Mouse (Mus musculus) adrenal gland, postnatal 14 days (tissue): ENCODE data around the gene 1700003E16Rik. TPM values are rescaled to one million over a fixed set of nuclear protein-coding genes. Genes with fewer than 3 reads are reported as not detected.

ENCODE experiments used
- DNase-seq: peaks from one replicate; pipeline ENCODE4 v3.0.0; 2021; ENCODE audit warnings: mixed read lengths
- total RNA-seq: library from RNA; stranded (reverse); gene quantifications from 2 replicates; pipeline ENCODE4 v1.2.3, GENCODE M21; 2021

The 1700003E16Rik gene
- total RNA-seq, 1 experiment from 2014 or later, result 0.33 TPM

DNA sequence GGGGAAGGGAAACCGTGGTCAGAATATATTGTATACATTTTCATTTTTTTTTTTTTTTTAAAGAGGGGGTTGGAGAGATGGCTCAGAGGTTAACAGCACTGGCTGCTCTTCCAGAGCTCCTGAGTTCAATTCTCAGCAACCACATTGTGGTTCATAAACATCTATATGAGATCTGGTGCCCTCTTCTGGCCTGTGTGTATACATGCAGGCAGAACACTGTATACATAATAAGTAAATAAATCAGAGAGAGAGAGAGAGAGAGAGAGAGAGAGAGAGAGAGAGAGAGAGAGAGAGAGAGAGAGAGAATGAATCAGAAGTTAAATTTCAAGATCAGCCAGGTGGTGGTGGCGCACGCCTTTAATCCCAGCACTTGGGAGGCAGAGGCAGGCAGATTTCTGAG, 3.3 kb downstream of the 1700003E16Rik start:
- DNase-seq, result peak; percentile 70

DNA sequence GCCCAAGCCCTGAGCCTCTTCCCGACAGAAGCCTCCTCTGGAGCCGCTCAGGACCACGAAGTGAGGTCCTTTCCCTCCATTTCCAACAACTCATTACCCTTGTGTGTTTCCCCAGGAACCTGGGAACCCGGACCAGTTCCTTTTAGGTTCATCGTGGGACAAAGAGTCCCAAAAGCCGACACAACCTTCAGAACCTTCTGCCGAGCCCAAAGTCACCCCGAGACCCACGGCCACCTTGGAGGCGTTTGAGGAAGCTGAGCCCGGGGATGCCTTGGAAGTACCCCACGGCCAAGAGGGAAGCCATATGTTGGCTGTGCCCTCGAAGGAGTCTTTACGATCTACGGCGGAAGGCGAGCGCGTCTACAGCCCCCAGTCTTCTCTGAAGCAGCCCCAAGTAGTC, 5.2 kb downstream of the 1700003E16Rik start:
- DNase-seq, result no peak

DNA sequence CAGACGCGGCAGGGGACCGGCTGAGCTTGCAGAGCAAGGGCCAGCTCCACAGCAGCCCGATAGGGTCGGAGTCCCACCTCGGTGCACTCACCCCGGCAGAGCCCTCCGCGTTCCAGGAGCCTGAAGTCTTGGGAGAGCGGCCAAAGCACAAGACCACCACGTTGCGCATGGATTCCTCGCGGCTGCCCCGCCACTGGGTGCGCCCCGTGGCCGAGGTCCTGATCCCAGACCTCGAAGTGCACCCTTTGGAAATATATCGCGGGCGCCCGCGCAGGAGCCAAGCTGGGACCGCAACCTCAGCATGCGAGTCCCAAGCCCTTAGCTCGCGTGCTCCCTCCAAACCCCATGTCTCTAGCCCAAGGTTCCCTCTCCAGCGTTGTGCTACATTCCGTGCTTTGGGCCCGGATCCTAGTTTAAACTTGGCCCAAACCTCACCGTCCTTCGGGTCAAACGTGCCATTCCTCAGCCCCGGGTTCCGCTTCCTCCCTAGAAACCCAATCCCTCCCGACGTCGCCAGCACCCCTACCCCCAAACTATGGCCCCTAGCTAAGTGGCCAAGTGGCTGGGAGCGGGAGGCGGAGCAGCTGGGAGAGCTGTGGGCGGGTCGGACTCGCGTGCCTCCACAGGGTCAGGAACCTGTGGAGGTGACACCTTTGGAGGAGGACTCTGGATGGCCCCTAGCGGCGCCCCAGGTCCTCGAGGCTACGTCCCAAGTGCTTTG, 5.9 kb downstream of the 1700003E16Rik start:
- DNase-seq, result peak; percentile 71

DNA sequence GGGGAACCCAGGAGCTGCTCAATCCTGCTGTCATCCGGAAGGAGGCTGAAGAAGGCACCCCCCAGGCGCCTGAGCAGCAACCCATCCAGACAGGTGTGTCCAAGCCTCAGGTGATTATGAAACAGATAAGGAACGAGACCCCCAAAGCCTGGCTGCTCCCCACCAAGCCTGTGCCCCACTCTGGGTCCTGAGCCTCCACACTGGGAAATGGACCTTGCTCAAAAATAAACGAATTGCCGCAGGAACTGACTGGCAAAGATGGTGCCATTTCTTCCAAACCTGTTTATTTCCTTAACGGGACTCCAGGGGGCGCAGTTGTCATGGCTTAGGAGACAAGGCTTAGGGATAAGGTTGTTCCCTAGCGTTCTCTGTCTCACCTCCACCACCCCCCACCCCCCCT, 6.5 kb downstream of the 1700003E16Rik start:
- DNase-seq, result peak; percentile 82

GRCm38 (mm10) chr6:83165026-83165606, 8.9 kb downstream of the 1700003E16Rik start:
- DNase-seq, result no peak

- DNase-seq, result peak; percentile 98
Measured at GRCm38 (mm10) chr6:83165607-83166242, 9.5 kb downstream of the 1700003E16Rik start, which contains the start of gene Dctn1. Gene Dctn1 (plus strand): TSS chr6:83165920.

- no peak for DNase-seq
Measured at GRCm38 (mm10) chr6:83166243-83166630, 10.0 kb downstream of the 1700003E16Rik start.

- DNase-seq, result peak; percentile 53
Measured at GRCm38 (mm10) chr6:83169872-83170271, 13.7 kb downstream of the 1700003E16Rik start.

- DNase-seq, result no peak
Measured at GRCm38 (mm10) chr6:83171063-83171462, 14.9 kb downstream of the 1700003E16Rik start.

DNA sequence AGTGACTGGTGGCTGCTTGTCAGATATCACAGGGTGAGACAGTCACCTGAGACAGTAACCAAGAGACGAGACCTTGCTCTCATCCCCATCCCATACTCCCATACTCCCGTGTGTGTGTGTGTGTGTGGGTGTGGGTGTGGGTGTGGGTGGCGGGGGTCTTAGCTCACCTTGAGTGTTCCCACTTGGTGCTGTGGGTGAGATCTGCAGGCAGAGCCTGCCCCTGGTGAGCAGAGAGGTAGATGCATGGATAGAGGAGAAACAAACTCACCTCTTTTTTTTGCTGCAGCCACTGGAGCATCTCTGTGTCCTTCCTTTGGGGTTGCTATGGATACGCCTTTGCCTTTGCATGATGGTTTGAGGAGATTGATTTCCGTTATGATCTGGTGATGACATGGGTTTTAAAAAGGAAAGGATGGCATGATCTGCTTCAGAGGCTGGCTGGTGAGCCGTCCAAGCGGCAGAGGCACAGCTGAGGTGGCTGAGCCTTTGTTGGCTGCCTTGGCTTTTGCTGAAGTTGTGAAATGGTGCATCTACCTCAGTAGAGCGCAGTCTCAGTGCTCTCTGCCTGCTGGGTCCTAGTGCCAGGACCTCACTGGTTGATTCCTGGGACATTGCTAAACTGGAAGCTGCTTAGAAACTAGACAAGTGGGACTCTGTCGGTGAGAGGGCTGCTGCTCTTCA, 16.2 kb downstream of the 1700003E16Rik start:
- DNase-seq, result no peak

GRCm38 (mm10) chr6:83175996-83176395, 19.8 kb downstream of the 1700003E16Rik start:
- DNase-seq, result no peak

DNA sequence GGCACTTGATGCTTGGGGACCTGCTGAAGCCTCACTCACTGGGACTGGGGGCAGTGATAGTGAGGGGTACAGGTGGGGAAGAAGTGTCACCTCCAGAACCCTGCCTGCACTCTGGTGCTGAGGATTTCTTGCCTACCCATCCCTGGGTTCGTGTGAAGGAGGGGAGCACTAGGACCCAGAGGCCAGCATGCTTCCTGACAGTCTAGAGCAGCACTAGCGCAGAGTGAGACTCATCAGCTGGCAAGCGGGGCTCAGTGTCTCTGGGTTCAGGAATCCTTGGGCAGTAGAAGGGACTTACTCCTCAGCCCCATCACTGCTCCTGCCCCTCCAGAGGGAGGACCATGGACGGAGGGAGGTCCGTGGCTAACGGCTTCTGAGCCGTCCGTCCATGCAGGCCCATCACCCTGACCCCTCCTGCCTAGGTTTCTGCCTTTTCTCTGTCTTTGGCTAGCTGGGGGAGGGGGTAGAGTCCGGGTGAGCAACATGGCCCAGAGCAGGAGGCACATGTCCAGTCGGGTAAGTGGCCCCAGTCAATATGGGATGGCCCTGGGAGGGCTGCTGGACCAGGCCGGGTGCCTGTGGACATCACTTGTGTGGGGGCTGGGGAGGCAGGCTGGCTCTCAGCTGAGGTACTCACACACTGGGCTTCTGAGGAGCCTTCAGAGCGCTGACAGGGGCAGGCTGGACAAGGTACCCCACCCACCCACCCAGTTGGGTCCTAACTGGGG, 23.4 kb downstream of the 1700003E16Rik start:
- peak; percentile 73 for DNase-seq

- no peak for DNase-seq
Measured at GRCm38 (mm10) chr6:83180605-83181004, 24.4 kb downstream of the 1700003E16Rik start.

- no peak for DNase-seq
Measured at GRCm38 (mm10) chr6:83184858-83185435, 28.7 kb downstream of the 1700003E16Rik start.

GRCm38 (mm10) chr6:83185895-83186861, 30.0 kb downstream of the 1700003E16Rik start:
- DNase-seq, result peak; percentile 78

DNA sequence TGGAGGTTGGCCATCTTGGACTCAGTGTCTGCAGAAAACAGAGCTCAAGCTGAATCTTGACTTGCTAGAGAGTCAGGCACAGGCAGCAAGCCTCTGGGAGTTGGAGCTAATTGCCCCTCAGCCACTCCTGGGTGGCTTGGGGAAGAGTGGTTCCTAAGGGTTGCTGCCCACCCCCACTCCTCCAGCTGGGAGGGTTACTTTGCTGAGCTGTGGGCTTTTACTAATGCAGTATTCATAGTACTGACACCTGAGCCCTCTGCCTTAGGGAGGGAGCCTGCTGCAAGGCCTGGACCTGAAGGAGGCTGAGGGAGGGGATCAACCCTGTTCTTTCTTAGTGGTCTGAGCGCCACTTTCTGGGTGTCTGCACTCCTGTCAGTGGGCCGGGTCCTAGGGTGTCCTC, 30.7 kb downstream of the 1700003E16Rik start:
- DNase-seq, result no peak

- DNase-seq, result no peak
Measured at GRCm38 (mm10) chr6:83193571-83193970, 37.4 kb downstream of the 1700003E16Rik start.

DNA sequence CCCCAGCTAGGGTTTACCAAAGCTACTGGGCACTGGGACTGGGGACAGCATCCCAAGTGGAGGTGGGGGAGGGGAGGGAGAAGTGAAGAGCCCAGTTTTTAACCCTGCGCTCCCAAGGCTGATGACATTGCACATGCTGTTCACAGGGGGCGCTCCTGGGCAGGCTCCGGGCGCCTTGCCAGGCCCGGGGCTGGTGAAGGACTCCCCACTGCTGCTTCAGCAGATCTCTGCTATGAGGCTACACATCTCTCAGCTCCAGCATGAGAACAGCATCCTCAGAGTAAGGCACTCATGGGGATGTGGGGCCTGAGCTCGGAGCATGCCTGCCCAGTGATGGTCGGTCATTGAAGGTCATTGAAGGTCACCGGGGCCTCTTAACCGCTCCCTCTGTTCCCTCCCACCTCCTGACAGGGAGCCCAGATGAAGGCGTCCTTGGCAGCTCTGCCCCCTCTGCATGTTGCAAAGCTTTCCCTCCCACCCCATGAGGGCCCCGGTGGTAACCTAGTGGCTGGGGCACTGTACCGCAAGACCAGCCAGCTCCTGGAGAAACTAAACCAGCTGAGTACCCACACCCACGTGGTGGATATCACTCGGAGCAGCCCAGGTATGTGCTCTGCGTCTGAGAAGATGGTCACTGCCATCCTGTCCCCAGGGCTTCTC, 41.3 kb downstream of the 1700003E16Rik start:
- DNase-seq, result peak; percentile 90

- no peak for DNase-seq
Measured at GRCm38 (mm10) chr6:83203320-83203719, 47.1 kb downstream of the 1700003E16Rik start.

DNA sequence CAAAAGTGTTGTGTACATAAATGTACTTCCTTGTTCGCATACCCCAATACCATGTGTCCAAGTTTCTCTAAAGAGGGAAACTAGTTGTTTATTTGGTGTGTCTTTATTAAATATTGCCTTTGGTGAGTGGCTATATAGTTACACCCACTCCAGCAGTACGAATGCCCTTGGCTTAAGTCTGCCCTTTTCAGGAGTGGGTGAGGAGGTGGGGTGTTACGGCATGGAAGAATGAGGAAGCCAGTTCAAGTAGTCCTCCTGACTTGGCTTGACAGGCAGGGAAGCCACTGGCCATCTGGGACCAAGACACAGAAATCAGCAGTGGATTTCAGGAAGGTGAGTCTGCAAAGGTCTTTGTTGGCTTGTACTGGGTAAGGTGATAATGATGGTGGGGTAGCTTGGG, 49.6 kb downstream of the 1700003E16Rik start:
- DNase-seq, result no peak
